Comparison of ENCODE assay signal across 9 mouse cellular contexts in genomic region chr2:26607056-26607910, GRCm38 (mm10). TPM values are rescaled to one million over a fixed set of nuclear protein-coding genes. Genes with fewer than 3 reads are reported as not detected.
DNase-seq lines count a peak whose midpoint lies in the region; ATAC-seq and TF ChIP-seq lines count a peak whose summit lies in the region.
"Had no signal": no experiment of that assay in that cellular context is flagged by ENCODE, and none has a peak within 500 bp of the region (broad histone marks: within the 10 kb centered on the region; RNA-seq: fewer than 3 reads in every experiment).

No protein-coding gene starts in this region.

- H3K27ac ChIP-seq in liver, postnatal 0 days (ENCODE audit: low read depth): peak overlapping the region; percentile 69
- H3K27ac ChIP-seq in liver, embryonic 11.5 days (ENCODE audit: low read depth, low read length): no peak overlapping the region

- H3ac ChIP-seq in myocyte (ENCODE audit: control insufficient read depth, insufficient read length): no peak overlapping the region

- 37% methylated on average over 6 of the region's 6 CpGs for whole genome bisulfite sequencing in liver, postnatal 0 days (ENCODE audit: insufficient replicate concordance)
- WGBS in liver, embryonic 11.5 days: 58% methylated on average over 6 of the region's 6 CpGs

- H3K9ac ChIP-seq in liver, postnatal 0 days (replicated peaks): no peak overlapping the region
- no peak overlapping the region for H3K9ac ChIP-seq in liver, embryonic 11.5 days (ENCODE audit: low read depth, low read length)

- TF ChIP-seq CTCF in liver, postnatal 0 days (IDR thresholded peaks at IDR 0.05; ENCODE audit: low read depth): no peak

- intact Hi-C loops in heart, postnatal 10 days (cut with DNase I): no loop called here

- no peaks in the 10 kb centered on the region for H3K9me3 ChIP-seq in liver, postnatal 0 days (ENCODE audit: low read length)
- H3K9me3 ChIP-seq in liver, embryonic 11.5 days (ENCODE audit: control insufficient read depth, low read length): no peaks in the 10 kb centered on the region

- H3K4me3 ChIP-seq in liver, postnatal 0 days (ENCODE audit: low read depth, low read length): no peak overlapping the region
- no peak overlapping the region for H3K4me3 ChIP-seq in liver, embryonic 11.5 days (ENCODE audit: low read depth, low read length)
- H3K4me3 ChIP-seq in myocyte: no peak overlapping the region

- no peak for TF ChIP-seq POLR2A in myocyte (IDR thresholded peaks at IDR 0.05; ENCODE audit: insufficient read length, low read depth)

- no peaks in the 10 kb centered on the region for H3K79me2 ChIP-seq in myocyte (ENCODE audit: control insufficient read depth, insufficient read depth)

- H3K4me2 ChIP-seq in liver, postnatal 0 days (ENCODE audit: low read depth, low read length): peak overlapping the region; percentile 10
- no peak overlapping the region for H3K4me2 ChIP-seq in liver, embryonic 11.5 days
- H3K4me2 ChIP-seq in myocyte (ENCODE audit: low read depth): no peak overlapping the region

- no peak for ATAC-seq in liver, postnatal 0 days
- no peak for ATAC-seq in liver, embryonic 11.5 days (replicated peaks; ENCODE audit: low FRiP score)
- ATAC-seq: midbrain, embryonic 16.5 days had no signal

- H3K36me3 ChIP-seq in liver, postnatal 0 days (replicated peaks; ENCODE audit: insufficient read depth, low read length): no peaks in the 10 kb centered on the region
- H3K36me3 ChIP-seq in liver, embryonic 11.5 days (ENCODE audit: control insufficient read depth, insufficient read depth, low read length): no peaks in the 10 kb centered on the region
- no peaks in the 10 kb centered on the region for H3K36me3 ChIP-seq in myocyte (ENCODE audit: control insufficient read depth, insufficient read depth)

- TF ChIP-seq EP300 in liver, postnatal 0 days (IDR thresholded peaks at IDR 0.05; ENCODE audit: low read depth): no peak

- H3K4me1 ChIP-seq in liver, postnatal 0 days (ENCODE audit: insufficient read depth): peaks cover 19% of the 10 kb centered on the region
- peaks cover 8% of the 10 kb centered on the region for H3K4me1 ChIP-seq in liver, embryonic 11.5 days (replicated peaks; ENCODE audit: control insufficient read depth, insufficient read depth, low read length)

- H3K27me3 ChIP-seq in liver, postnatal 0 days (ENCODE audit: insufficient read depth, low read length): no peaks in the 10 kb centered on the region
- H3K27me3 ChIP-seq in liver, embryonic 11.5 days (replicated peaks; ENCODE audit: control insufficient read depth, insufficient read depth, low read length): 0 out of 2 replicates have a peak, but pooled peaks cover 3% of the 10 kb centered on the region
- no peaks in the 10 kb centered on the region for H3K27me3 ChIP-seq in myocyte (ENCODE audit: control insufficient read depth, insufficient read depth, insufficient read length)

- DNase-seq in liver, postnatal 0 days: no peak
- no peak for DNase-seq in liver, embryonic 11.5 days (ENCODE audit: low spot score)
- peak; percentile 83 to 85 for DNase-seq in heart, adult 18-20 months
- peak; percentile 85 to 90 for DNase-seq in heart, postnatal 10 days
- no peak for DNase-seq in thymus, postnatal 36 days
- DNase-seq in c-Kit-positive CD71-positive TER-119-positive erythroid progenitor cells, embryonic 14.5 days (ENCODE audit: low spot score): no peak

TF ChIP-seq in myocyte, 11 proteins besides CTCF, POLR2A, EP300 and RAD21:
- TF ChIP-seq MYOD1 (IDR thresholded peaks at IDR 0.05; ENCODE audit: control insufficient read depth in 1 of 3, insufficient read length in 2 of 3, low read depth in 2 of 3): peak in 2 of 3 experiments; percentile 5 to 80
- TF ChIP-seq MYOG (IDR thresholded peaks at IDR 0.05; ENCODE audit: control insufficient read depth in 1 of 3, insufficient read depth in 1 of 3, insufficient read length in 2 of 3, low read depth in 2 of 3): peak in 2 of 3 experiments; percentile 66 to 86
- TF ChIP-seq E2F4 (IDR thresholded peaks at IDR 0.05; ENCODE audit: insufficient read depth): no peak
- no peak for TF ChIP-seq REST (IDR thresholded peaks at IDR 0.05; ENCODE audit: insufficient read depth, insufficient read length)
- TF ChIP-seq TCF3 (IDR thresholded peaks at IDR 0.05; ENCODE audit: insufficient read length, low read depth): peak; percentile 52

RNA-seq across cellular contexts. Expression of gene Agpat2, which starts 3.1 kb away (rescaled TPM):
- 215 and 221 TPM in 2 replicates for polyA plus RNA-seq in liver, postnatal 0 days (2015; fragmentation: Nextera tagmentation; extraction: Ambion mirVana)
- 36.1 and 40.1 TPM in 2 replicates for polyA plus RNA-seq in liver, embryonic 11.5 days (2014; fragmentation: Nextera tagmentation; extraction: Ambion mirVana)
- 10 to 100 TPM; 53.9 to 88.6 TPM for total RNA-seq in heart, adult 18-20 months (2021)
- 10 to 100 TPM; 53.3 to 78.7 TPM for total RNA-seq in heart, postnatal 10 days (2021)
- 31.3 TPM for polyA plus RNA-seq in myocyte (2012; fragmentation: generic; extraction: Trizol)

RNA-seq across cellular contexts. Expression of gene Gm20532, which starts 20.8 kb away (rescaled TPM):
- not detected in 2 replicates for polyA plus RNA-seq in liver, postnatal 0 days (2015; fragmentation: Nextera tagmentation; extraction: Ambion mirVana)
- polyA plus RNA-seq in liver, embryonic 11.5 days (2014; fragmentation: Nextera tagmentation; extraction: Ambion mirVana): not detected in 2 replicates
- total RNA-seq in heart, adult 18-20 months (2021): not detected
- under 1 TPM in 1 of 2 experiments, not detected in 1; 0.36 TPM for total RNA-seq in heart, postnatal 10 days (2021)
- polyA plus RNA-seq in myocyte (2012; fragmentation: generic; extraction: Trizol): not detected
- total RNA-seq: left cerebral cortex, adult 8-10 months had no signal
- polyA plus RNA-seq: midbrain, embryonic 16.5 days had no signal

RNA-seq across cellular contexts. Expression of gene Fam69b, which starts 21.0 kb away (rescaled TPM):
- 0.48 and 0.56 TPM in 2 replicates for polyA plus RNA-seq in liver, postnatal 0 days (2015; fragmentation: Nextera tagmentation; extraction: Ambion mirVana)
- 10.5 and 11.1 TPM in 2 replicates for polyA plus RNA-seq in liver, embryonic 11.5 days (2014; fragmentation: Nextera tagmentation; extraction: Ambion mirVana)
- total RNA-seq in heart, adult 18-20 months (2021): 10 to 100 TPM; 22.0 to 22.2 TPM
- total RNA-seq in heart, postnatal 10 days (2021): 10 to 100 TPM; 13.8 to 16.8 TPM
- 2.6 TPM for polyA plus RNA-seq in myocyte (2012; fragmentation: generic; extraction: Trizol)

RNA-seq across cellular contexts. Expression of gene Egfl7, which starts 27.5 kb away (rescaled TPM):
- 49.6 and 53.0 TPM in 2 replicates for polyA plus RNA-seq in liver, postnatal 0 days (2015; fragmentation: Nextera tagmentation; extraction: Ambion mirVana)
- polyA plus RNA-seq in liver, embryonic 11.5 days (2014; fragmentation: Nextera tagmentation; extraction: Ambion mirVana): 161 and 181 TPM in 2 replicates
- total RNA-seq in heart, adult 18-20 months (2021): 10 to 100 TPM; 94.2 to 94.8 TPM
- 100 to 1,000 TPM; 325 to 346 TPM for total RNA-seq in heart, postnatal 10 days (2021)
- 2.7 TPM for polyA plus RNA-seq in myocyte (2012; fragmentation: generic; extraction: Trizol)

Comparison
In these comparisons a context has a peak if more than half of its experiments do, and no peak if none do; other contexts are left out.
1. DNase-seq: peak in heart, adult 18-20 months (2 of 2) and heart, postnatal 10 days (2 of 2); none in liver, postnatal 0 days (single experiment), liver, embryonic 11.5 days (single experiment), thymus, postnatal 36 days (0 of 2) and c-Kit-positive CD71-positive TER-119-positive erythroid progenitor cells, embryonic 14.5 days (single experiment).